Mouse (Mus musculus) limb, embryonic 14.5 days (tissue): ENCODE results near the gene Dync1i2. TPM values are rescaled to one million over a fixed set of nuclear protein-coding genes. Genes with fewer than 3 reads are reported as not detected.

Experiments
- ATAC-seq: fragments of 200-750 bp; cut with Nextera tagmentation; 2 replicates; pipeline ENCODE4 v1.8.0; 2017; ENCODE audit warnings: low read depth, moderate number of reproducible peaks, moderate TSS enrichment; ENCODE audit not compliant: low FRiP score
- DNase-seq: peaks from one replicate; pipeline ENCODE4 v3.0.0-alpha.2; 2015; ENCODE audit warnings: low spot score
- H3K27ac ChIP-seq: fragments of 300-500 bp; sonication (generic); replicated peaks from 2 replicates; pipeline ENCODE4 v1.5.1; 2014; ENCODE audit warnings: low read depth, mild to moderate bottlenecking, low read length, moderate library complexity, mixed read lengths
- H3K27me3 ChIP-seq: fragments of 300-500 bp; sonication (generic); 2 replicates; pipeline ENCODE4 v1.6.1; 2014; ENCODE audit warnings: low read length, mixed read lengths; ENCODE audit not compliant: control insufficient read depth, insufficient read depth
- H3K36me3 ChIP-seq: fragments of 300-500 bp; sonication (generic); 2 replicates; pipeline ENCODE4 v1.6.1; 2014; ENCODE audit warnings: mild to moderate bottlenecking, low read length, moderate library complexity, mixed read lengths; ENCODE audit not compliant: control insufficient read depth, insufficient read depth
- H3K4me1 ChIP-seq: fragments of 300-500 bp; sonication (generic); 2 replicates; pipeline ENCODE4 v1.6.1; 2014; ENCODE audit warnings: antibody characterized with exemption, low read length, mixed read lengths; ENCODE audit not compliant: control insufficient read depth, insufficient read depth
- H3K4me2 ChIP-seq: fragments of 300-500 bp; sonication (generic); replicated peaks from 2 replicates; pipeline ENCODE4 v1.6.1; 2014; ENCODE audit warnings: low read depth, mild to moderate bottlenecking, low read length, moderate library complexity; ENCODE audit not compliant: severe bottlenecking
- H3K4me3 ChIP-seq: fragments of 300-500 bp; sonication (generic); replicated peaks from 2 replicates; pipeline ENCODE4 v1.5.1; 2014; ENCODE audit warnings: low read length
- H3K9ac ChIP-seq: fragments of 300-500 bp; sonication (generic); 2 replicates; pipeline ENCODE4 v1.6.1; 2014; ENCODE audit warnings: mild to moderate bottlenecking, low read depth, low read length, moderate library complexity; ENCODE audit not compliant: severe bottlenecking
- H3K9me3 ChIP-seq: fragments of 300-500 bp; sonication (generic); 2 replicates; pipeline ENCODE4 v1.6.1; 2016; ENCODE audit warnings: low read length; ENCODE audit not compliant: control insufficient read depth
- POLR2A ChIP-seq: fragments of 200-500 bp; IDR thresholded peaks from 2 replicates; pipeline ENCODE4 v1.8.0; 2012; ENCODE audit warnings: inconsistent platforms, mild to moderate bottlenecking, moderate library complexity, borderline replicate concordance; ENCODE audit not compliant: insufficient read depth, insufficient read length; ENCODE audit errors: extremely low read depth
- WGBS: fragments of 180-500 bp; shearing (Covaris S2); extraction: QIAGEN DNeasy Blood & Tissue Kit; methylation state at CpG from one replicate; pipeline ENCODE4 v1.1.7; 2014; 5-methylcytosine and 5-hydroxymethylcytosine counted together
- polyA plus RNA-seq, 2 experiments: library from polyadenylated mRNA; depleted of rRNA in 1 of 2; stranded (reverse) in 1 of 2; unstranded in 1 of 2; fragments of >200 nt; fragmentation: Nextera tagmentation in 1 of 2; extraction: Ambion mirVana in 1 of 2; gene quantifications; 2 replicates each; pipeline versions ENCODE4 v1.2.1 to v1.2.3; 2012 to 2014

The Dync1i2 gene
- polyA plus RNA-seq (2012; rRNA removed) (82.5 and 95.0 TPM in 2 replicates), polyA plus RNA-seq (2014; fragmentation: Nextera tagmentation; extraction: Ambion mirVana) (94.7 and 108 TPM in 2 replicates)

DNA sequence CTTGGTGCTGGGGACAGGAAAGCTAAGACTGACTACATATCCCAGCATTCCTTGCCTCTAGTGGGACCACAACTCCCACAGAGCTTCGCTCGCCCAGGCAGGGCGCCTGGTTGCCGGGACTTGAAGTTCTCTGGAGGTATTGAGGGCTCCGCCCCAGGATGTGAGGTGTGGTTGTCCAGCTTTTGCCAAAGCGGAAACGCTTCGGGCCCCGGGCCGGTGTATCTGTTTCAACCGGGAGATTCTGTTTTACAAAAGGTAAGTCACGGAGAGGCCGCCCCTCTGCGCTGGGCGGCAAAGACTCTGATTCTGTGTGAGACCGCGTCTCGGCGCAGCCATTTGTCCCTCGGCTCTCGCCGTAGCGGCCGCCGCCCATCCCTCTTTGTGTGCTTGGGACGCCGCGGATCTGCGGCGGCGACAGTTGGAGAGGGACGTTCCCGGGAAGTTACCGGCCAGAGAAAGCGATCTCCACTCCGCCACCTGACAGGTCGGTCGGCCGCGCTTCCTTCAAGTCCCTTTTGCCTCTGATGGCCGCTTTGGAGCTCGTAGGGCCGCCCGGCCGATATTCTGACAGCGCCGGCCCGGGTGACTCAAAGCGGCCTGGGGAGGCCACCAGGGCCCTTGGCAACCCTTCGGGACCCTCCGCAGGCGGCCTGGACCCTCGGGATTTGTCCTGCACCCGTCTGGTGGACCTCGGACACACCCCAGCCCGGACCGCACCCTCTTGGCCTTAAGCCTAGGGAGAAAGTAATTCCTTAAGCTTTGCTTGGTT, at the start of gene Dync1i2:
Dync1i2 (plus strand) TSS at position 116 of the 769 bp plus-strand sequence.
- peaks cover 10% of the 10 kb centered on the region for H3K36me3 ChIP-seq
- ATAC-seq (peak; percentile 100), DNase-seq (peak; percentile 98)
- 0 out of 2 replicates have a peak, but pooled peaks have one; percentile 61 for TF ChIP-seq POLR2A
- WGBS = 1% methylated on average over 57 of the region's 57 CpGs
- peak within 1 kb of the TSS; percentile 93 for H3K9ac ChIP-seq
- H3K4me3 ChIP-seq = peak within 1 kb of the TSS; percentile 99
- no peaks in the 10 kb centered on the region for H3K27me3 ChIP-seq
- H3K9me3 ChIP-seq = no peaks in the 10 kb centered on the region
- peaks cover 3% of the 10 kb centered on the region for H3K4me1 ChIP-seq
- H3K4me2 ChIP-seq = peak within 1 kb of the TSS; percentile 65
- H3K27ac ChIP-seq = peak within 1 kb of the TSS; percentile 75

DNA sequence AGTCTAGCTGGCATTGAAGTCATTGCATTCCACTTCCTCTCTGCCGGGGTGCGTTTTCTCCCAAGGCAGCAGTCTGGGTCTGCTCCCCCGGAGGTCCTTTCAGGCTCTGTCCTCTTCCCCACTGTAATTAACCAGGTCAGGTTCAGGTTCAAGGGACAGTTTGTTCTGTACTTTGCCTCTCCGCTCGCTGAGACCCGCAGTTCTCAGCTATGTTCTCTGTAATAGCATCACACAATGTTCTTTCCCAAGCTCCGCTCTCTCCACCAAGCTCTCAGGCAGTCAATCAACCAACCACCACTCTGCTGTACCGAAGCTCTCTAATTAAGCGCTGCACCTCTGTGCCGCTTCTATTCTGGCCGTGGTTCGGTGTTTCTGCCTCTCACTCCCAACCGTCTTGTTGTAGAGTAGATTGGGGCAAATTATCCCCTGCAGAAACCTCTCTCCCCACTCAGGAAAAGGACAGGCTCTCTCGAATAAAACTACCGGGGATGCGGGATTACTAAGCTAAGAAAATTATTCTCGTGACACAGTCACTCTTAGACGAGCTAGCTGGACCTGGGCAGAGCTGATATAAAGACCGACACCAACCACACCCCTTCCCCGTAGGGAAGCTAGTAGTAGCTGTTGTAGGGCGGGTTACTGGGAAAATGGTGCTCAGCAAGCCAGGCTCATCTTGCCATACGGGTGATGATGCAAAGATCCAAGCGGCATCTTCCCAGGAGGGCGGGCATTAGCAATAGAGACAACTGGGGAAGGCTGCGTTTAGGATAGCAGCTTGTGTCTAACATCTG, 48.5 kb upstream of the Dync1i2 start:
- Histone ChIP-seq H3K4me3 (no peak overlapping the region), H3K9me3 (no peaks in the 10 kb centered on the region), H3K27me3 (no peaks in the 10 kb centered on the region), H3K9ac (no peak overlapping the region), H3K36me3 (no peaks in the 10 kb centered on the region), H3K27ac (no peak overlapping the region), H3K4me2 (no peak overlapping the region), H3K4me1 (0 out of 2 replicates have a peak, but pooled peaks cover 5% of the 10 kb centered on the region)
- DNase-seq (no peak), ATAC-seq (no peak)
- WGBS = 78% methylated on average over 25 of the region's 25 CpGs
- TF ChIP-seq POLR2A = no peak

DNA sequence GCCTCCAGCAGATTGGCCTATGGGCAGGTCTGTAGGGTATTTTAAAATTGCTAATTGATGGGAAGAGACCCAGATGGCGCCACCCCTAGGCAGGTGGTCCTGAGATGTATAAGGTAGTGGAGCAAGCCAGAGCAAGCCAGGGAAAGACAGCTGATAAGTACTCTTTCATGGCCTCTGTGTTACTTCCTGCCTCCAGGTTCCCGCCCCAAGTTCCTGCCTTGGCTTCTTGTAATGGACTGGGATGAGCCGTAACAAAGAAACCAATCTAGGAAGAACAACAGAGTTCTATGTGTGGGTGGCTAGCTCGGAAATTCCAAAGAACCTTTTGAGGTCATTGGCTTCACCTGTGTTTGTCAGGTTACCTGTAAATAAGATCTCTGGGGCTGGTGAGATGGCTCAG, 44.3 kb upstream of the Dync1i2 start:
- Histone ChIP-seq H3K4me3 (no peak overlapping the region), H3K9ac (no peak overlapping the region), H3K9me3 (no peaks in the 10 kb centered on the region), H3K27ac (no peak overlapping the region), H3K4me2 (no peak overlapping the region), H3K36me3 (no peaks in the 10 kb centered on the region), H3K4me1 (0 out of 2 replicates have a peak, but pooled peaks cover 5% of the 10 kb centered on the region), H3K27me3 (no peaks in the 10 kb centered on the region)
- TF ChIP-seq POLR2A = no peak
- ATAC-seq (no peak), DNase-seq (no peak)
- 79% methylated on average over 4 of the region's 4 CpGs for WGBS

DNA sequence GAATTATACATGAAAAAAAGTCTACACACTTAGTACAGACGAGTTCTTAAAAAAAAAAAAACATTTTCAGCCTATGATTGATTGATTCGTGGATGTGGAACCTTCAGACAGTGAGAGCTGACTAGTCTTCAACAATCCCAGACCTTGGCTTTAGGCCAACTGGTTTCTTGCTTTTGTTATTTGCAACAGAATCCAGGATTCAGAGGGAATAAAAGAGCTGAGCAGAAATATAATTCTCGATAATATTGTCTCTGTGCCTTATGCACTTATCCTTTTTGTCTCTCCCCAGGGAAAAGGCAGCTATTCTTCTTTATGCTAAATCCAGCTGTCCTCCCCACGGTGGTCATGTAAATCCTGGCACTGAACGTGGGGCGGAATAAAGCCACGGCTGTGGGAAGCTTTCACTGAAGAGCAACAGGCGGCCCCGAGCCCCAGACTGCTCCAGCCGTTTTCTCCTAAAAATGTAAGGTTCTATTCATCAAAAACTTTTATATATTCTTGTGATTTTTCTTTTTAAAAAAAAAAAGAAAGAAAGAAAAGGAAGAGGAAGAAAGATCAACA, 43.0 kb upstream of the Dync1i2 start:
- no peak overlapping the region for H3K9ac ChIP-seq
- no peaks in the 10 kb centered on the region for H3K27me3 ChIP-seq
- TF ChIP-seq POLR2A = no peak
- H3K36me3 ChIP-seq = no peaks in the 10 kb centered on the region
- ATAC-seq (0 out of 2 replicates have a peak, but pooled peaks have one; percentile 34), DNase-seq (peak; percentile 82)
- H3K4me3 ChIP-seq = no peak overlapping the region
- no peaks in the 10 kb centered on the region for H3K4me1 ChIP-seq
- WGBS = 47% methylated on average over 10 of the region's 10 CpGs
- H3K9me3 ChIP-seq = no peaks in the 10 kb centered on the region
- H3K4me2 ChIP-seq = no peak overlapping the region
- no peak overlapping the region for H3K27ac ChIP-seq

DNA sequence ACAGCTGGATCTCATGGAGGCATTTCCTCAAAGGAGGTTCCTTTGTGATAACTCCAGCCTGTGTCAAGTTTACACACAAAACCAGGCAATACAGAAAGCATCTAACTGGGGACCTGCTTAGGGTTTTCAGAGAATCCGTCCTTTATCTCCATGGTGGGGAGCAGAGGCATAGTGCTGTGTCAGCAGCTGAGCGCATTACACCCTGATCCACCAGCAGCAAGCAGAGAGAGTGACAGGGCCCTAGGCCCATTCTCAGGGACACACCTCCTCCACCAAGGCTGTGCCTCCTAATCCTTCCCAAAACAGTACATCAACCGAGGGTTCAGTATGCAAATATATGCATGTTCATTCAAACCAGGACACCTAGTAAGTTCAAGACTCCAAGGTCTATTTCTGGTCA, 38.5 kb upstream of the Dync1i2 start:
- 75% methylated on average over 3 of the region's 3 CpGs for WGBS
- no peaks in the 10 kb centered on the region for H3K9me3 ChIP-seq
- no peaks in the 10 kb centered on the region for H3K4me1 ChIP-seq
- no peaks in the 10 kb centered on the region for H3K36me3 ChIP-seq
- ATAC-seq = no peak
- H3K27me3 ChIP-seq = no peaks in the 10 kb centered on the region
- no peak for TF ChIP-seq POLR2A
- H3K27ac ChIP-seq = no peak overlapping the region
- no peak overlapping the region for H3K4me3 ChIP-seq
- no peak overlapping the region for H3K4me2 ChIP-seq
- no peak for DNase-seq
- no peak overlapping the region for H3K9ac ChIP-seq
